Mouse (Mus musculus): ENCODE data around the gene Adam15. TPM values are rescaled to one million over a fixed set of nuclear protein-coding genes. Genes with fewer than 3 reads are reported as not detected.
A peak's percentile ranks its signal among the peaks of the same experiment; 100 is the strongest.

The Adam15 gene
- polyA plus RNA-seq, 1 experiment = 112 TPM

GRCm38 (mm10) chr3:89378394-89379067 is 28.7 kb upstream of the Adam15 start:
- peak; percentile 39 for TF ChIP-seq POLR2A (IDR thresholded peaks at IDR 0.05; ENCODE audit: low read depth, low read length)
- peak; percentile 86 for TF ChIP-seq CTCF (IDR thresholded peaks at IDR 0.05; ENCODE audit: borderline replicate concordance, insufficient read depth, low read length)
- Histone ChIP-seq H3K27ac (ENCODE audit: insufficient read depth, low read length) (no peak overlapping the region), H3K4me3 (ENCODE audit: insufficient read depth, low read length) (no peak overlapping the region), H3K4me1 (ENCODE audit: control insufficient read depth, insufficient read depth, low read length) (0 out of 2 replicates have a peak, but pooled peaks cover 7% of the 10 kb centered on the region)

- no peak overlapping the region for H3K27ac ChIP-seq (ENCODE audit: insufficient read depth, low read length)
- TF ChIP-seq POLR2A (IDR thresholded peaks at IDR 0.05; ENCODE audit: low read depth, low read length) (no peak), CTCF (IDR thresholded peaks at IDR 0.05; ENCODE audit: borderline replicate concordance, insufficient read depth, low read length) (no peak)
- H3K4me3 ChIP-seq (ENCODE audit: insufficient read depth, low read length) = no peak overlapping the region
- 0 out of 2 replicates have a peak, but pooled peaks cover 7% of the 10 kb centered on the region for H3K4me1 ChIP-seq (ENCODE audit: control insufficient read depth, insufficient read depth, low read length)
Measured at GRCm38 (mm10) chr3:89377831-89378230, 28.0 kb upstream of the Adam15 start.

- Histone ChIP-seq H3K4me1 (ENCODE audit: control insufficient read depth, insufficient read depth, low read length) (0 out of 2 replicates have a peak, but pooled peaks cover under 1% of the 10 kb centered on the region), H3K27ac (ENCODE audit: insufficient read depth, low read length) (no peak overlapping the region), H3K4me3 (ENCODE audit: insufficient read depth, low read length) (no peak overlapping the region)
- TF ChIP-seq CTCF (IDR thresholded peaks at IDR 0.05; ENCODE audit: borderline replicate concordance, insufficient read depth, low read length) (no peak), POLR2A (IDR thresholded peaks at IDR 0.05; ENCODE audit: low read depth, low read length) (no peak)
Measured at GRCm38 (mm10) chr3:89373581-89374231, 23.9 kb upstream of the Adam15 start.

- Histone ChIP-seq H3K27ac (ENCODE audit: insufficient read depth, low read length) (no peak overlapping the region), H3K4me1 (ENCODE audit: control insufficient read depth, insufficient read depth, low read length) (no peaks in the 10 kb centered on the region), H3K4me3 (ENCODE audit: insufficient read depth, low read length) (no peak overlapping the region)
- TF ChIP-seq CTCF (IDR thresholded peaks at IDR 0.05; ENCODE audit: borderline replicate concordance, insufficient read depth, low read length) (no peak), POLR2A (IDR thresholded peaks at IDR 0.05; ENCODE audit: low read depth, low read length) (no peak)
Measured at GRCm38 (mm10) chr3:89367338-89367737, 17.5 kb upstream of the Adam15 start.

DNA sequence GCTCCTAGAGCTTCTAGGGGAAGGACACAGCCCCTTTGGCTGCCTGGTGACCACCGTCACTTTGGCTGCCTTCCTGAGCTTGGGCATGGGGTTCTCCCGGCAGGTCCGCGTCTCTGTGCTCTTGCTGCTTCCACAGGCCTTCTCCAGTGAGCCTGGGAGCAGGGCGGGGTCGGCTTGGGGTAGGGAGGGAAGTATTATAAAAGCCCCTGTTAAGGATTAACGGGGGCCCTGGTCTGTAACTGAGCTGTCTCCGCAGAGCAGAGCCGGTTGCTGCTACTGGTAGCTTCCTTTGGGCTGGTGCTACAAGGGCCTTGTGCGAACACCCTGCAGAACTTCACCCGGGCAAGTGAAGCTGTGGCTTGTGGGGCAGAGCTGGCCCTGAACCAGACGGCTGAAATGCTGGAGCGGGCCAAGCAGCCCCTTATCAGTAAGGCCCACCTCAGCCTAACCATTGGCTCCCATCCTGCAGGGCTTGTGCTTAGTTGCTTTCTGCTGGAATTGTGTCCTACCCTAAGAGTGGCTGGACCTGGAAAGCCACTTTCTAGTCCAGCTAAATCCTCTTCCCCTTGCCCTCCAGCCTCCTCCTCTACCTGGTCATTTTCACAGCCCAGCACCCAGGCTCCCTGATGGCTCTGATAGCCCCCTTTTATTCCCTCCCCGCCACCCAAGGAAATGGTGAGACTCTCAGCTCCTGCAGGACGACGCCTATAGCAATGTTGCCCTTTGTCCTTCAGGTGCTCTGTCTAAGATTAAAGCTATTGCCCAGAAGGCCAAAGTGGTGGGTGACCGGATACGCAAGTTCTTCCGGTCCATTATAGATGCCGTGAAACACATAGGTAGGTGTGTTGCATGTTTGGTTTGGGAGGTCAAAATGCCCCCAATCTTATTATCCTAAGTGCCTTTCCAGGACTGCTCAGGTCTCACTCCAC is 16.0 kb upstream of the Adam15 start:
- Histone ChIP-seq H3K27ac (ENCODE audit: insufficient read depth, low read length) (no peak overlapping the region), H3K4me3 (ENCODE audit: insufficient read depth, low read length) (no peak overlapping the region), H3K4me1 (ENCODE audit: control insufficient read depth, insufficient read depth, low read length) (no peaks in the 10 kb centered on the region)
- TF ChIP-seq CTCF (IDR thresholded peaks at IDR 0.05; ENCODE audit: borderline replicate concordance, insufficient read depth, low read length) (no peak), POLR2A (IDR thresholded peaks at IDR 0.05; ENCODE audit: low read depth, low read length) (no peak)

DNA sequence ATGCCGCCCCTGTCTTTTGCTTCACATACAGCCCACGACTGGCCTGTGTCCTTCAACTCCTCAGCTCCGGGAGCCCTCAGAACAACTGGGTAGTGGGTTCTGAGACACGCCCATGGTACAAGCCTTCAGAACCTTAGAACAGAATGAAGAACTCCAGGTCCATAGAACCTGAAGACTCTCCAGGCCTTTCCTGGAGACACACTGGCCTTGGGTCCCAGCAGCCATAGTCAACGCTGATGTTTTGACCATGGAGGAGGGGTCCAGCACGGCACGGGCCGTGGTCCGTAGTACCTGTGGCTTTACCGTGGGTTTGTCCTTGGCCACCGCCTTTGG is 15.3 kb upstream of the Adam15 start, which contains the start of gene Dcst1:
TSS of gene Dcst1 (minus strand) at position 101 of the 333 bp plus-strand sequence.
- Histone ChIP-seq H3K4me1 (ENCODE audit: control insufficient read depth, insufficient read depth, low read length) (no peaks in the 10 kb centered on the region), H3K4me3 (ENCODE audit: insufficient read depth, low read length) (no peak within 1 kb of the TSS), H3K27ac (ENCODE audit: insufficient read depth, low read length) (no peak within 1 kb of the TSS)
- no peak for TF ChIP-seq CTCF (IDR thresholded peaks at IDR 0.05; ENCODE audit: borderline replicate concordance, insufficient read depth, low read length)
- TF ChIP-seq POLR2A (IDR thresholded peaks at IDR 0.05; ENCODE audit: low read depth, low read length) = no peak

DNA sequence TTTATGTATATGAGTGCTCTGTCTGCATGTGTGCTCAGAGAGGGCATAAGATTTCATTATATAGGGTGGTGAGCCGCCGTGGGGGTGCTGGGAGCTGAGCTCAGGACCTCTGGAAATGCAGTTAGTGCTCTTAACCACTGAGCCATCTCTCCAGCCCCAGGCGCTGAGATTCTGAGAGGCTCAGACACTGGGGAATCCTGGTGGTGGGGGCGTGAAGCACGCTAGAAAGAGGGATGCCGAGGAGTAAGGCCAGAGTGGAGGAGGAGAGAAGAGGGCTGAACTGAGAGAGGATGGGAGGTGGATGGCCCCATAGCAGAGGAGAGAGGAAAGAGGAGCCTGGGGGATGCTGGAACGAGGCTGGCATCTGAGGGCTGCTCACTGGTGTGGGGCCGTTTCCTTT is 14.8 kb upstream of the Adam15 start:
- TF ChIP-seq POLR2A (IDR thresholded peaks at IDR 0.05; ENCODE audit: low read depth, low read length) = no peak
- no peak for TF ChIP-seq CTCF (IDR thresholded peaks at IDR 0.05; ENCODE audit: borderline replicate concordance, insufficient read depth, low read length)
- no peak overlapping the region for H3K4me3 ChIP-seq (ENCODE audit: insufficient read depth, low read length)
- H3K27ac ChIP-seq (ENCODE audit: insufficient read depth, low read length) = no peak overlapping the region
- no peaks in the 10 kb centered on the region for H3K4me1 ChIP-seq (ENCODE audit: control insufficient read depth, insufficient read depth, low read length)

- H3K4me1 ChIP-seq (ENCODE audit: control insufficient read depth, insufficient read depth, low read length) = no peaks in the 10 kb centered on the region
- no peak within 1 kb of the TSS for H3K4me3 ChIP-seq (ENCODE audit: insufficient read depth, low read length)
- no peak for TF ChIP-seq CTCF (IDR thresholded peaks at IDR 0.05; ENCODE audit: borderline replicate concordance, insufficient read depth, low read length)
- TF ChIP-seq POLR2A (IDR thresholded peaks at IDR 0.05; ENCODE audit: low read depth, low read length) = no peak
- no peak within 1 kb of the TSS for H3K27ac ChIP-seq (ENCODE audit: insufficient read depth, low read length)
Measured at GRCm38 (mm10) chr3:89361675-89362074, 11.9 kb upstream of the Adam15 start, which contains the start of gene Dcst2. Gene Dcst2 (plus strand): TSS chr3:89361975.

GRCm38 (mm10) chr3:89360237-89360636 is 10.4 kb upstream of the Adam15 start:
- Histone ChIP-seq H3K27ac (ENCODE audit: insufficient read depth, low read length) (no peak overlapping the region), H3K4me1 (ENCODE audit: control insufficient read depth, insufficient read depth, low read length) (no peaks in the 10 kb centered on the region), H3K4me3 (ENCODE audit: insufficient read depth, low read length) (no peak overlapping the region)
- TF ChIP-seq POLR2A (IDR thresholded peaks at IDR 0.05; ENCODE audit: low read depth, low read length) (no peak), CTCF (IDR thresholded peaks at IDR 0.05; ENCODE audit: borderline replicate concordance, insufficient read depth, low read length) (no peak)

Data from embryonic fibroblast, embryonic 13.5 days (primary cell).